Mouse (Mus musculus) gastrocnemius, adult 18-20 months (tissue): Measurements from ENCODE around the gene Galnt7. TPM values are rescaled to one million over a fixed set of nuclear protein-coding genes. Genes with fewer than 3 reads are reported as not detected.
A peak's percentile ranks its signal among the peaks of the same experiment; 100 is the strongest.

Experiments
- DNase-seq: peaks from one replicate; pipeline ENCODE4 v3.0.0; 2021; ENCODE audit warnings: low spot score
- total RNA-seq, 2 experiments: library from RNA; stranded (reverse); gene quantifications; 2 replicates each; pipeline ENCODE4 v1.2.3; 2021

Galnt7 gene
- total RNA-seq, 2 experiments from 2014 or later: 2.0 to 2.3 TPM

GRCm38 (mm10) chr8:57498847-57499511, 153.9 kb downstream of the Galnt7 start:
- DNase-seq: no peak

GRCm38 (mm10) chr8:57498494-57498846, 154.4 kb downstream of the Galnt7 start:
- no peak for DNase-seq

DNA sequence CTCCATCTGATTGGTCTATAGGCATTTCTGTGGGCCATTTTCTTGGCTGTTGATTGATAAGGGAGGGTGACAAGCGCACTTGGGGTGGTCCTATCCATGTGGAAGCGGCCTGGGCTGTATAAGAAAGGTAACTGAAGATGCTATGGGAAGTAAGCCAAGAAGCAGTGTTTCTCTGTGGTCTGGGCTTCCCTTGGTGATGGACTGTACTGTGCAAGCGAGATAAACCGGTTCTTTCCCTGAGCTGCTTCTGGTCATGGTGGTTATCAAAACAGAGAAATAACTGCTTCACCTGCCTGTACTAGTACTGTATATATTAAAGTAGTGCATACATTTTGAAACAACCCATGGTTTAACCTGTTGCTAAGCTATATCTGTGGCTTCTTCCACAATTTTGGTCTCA, 161.0 kb downstream of the Galnt7 start:
- no peak for DNase-seq

DNA sequence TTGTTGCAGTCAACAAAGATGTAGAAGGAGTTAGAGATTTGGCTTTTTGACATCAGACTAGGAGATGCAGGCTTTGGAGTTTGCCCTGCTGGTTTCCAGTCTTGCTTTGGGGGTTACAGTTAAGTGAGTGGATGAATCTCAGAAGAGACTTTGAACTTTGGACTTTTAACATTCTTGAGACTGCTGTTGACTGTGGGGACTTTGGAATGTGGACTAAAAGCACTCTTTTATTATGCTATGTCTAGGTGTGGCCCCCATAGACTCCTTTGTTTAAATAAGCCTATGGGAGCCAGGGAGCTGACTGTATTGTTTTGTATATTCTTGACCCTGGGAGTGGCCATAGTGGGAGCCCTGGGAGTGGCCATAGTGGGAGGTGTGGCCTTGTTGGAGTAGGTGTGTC, 162.9 kb downstream of the Galnt7 start:
- DNase-seq: no peak

DNA sequence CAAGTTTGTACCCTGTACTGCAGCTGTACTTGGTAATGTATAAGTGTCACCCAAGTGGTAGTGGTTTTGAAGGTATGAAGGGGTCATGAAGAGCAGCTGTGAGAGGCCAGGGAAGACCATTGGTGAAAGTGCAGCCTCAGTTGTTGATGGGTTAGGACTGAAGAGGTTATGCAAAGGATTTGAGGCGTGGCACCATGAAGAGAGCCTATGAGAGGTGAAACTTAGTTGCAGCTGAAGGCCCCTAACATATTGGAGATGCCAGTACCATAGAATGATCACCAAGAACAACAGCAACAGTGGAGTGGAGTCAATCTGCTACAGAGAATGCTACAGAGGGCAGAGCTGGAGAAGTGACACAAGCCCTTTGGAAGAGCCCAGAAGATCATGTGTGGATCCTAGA, 163.5 kb downstream of the Galnt7 start:
- DNase-seq: no peak

- peak; percentile 49 for DNase-seq
These were observed 164.5 kb downstream of the Galnt7 start for GRCm38 (mm10) chr8:57488312-57488765.

- DNase-seq: peak; percentile 99
These were observed 165.2 kb downstream of the Galnt7 start, which contains the start of gene Sap30 for GRCm38 (mm10) chr8:57487441-57488155. Sap30 (minus strand) TSS chr8:57487860.

DNA sequence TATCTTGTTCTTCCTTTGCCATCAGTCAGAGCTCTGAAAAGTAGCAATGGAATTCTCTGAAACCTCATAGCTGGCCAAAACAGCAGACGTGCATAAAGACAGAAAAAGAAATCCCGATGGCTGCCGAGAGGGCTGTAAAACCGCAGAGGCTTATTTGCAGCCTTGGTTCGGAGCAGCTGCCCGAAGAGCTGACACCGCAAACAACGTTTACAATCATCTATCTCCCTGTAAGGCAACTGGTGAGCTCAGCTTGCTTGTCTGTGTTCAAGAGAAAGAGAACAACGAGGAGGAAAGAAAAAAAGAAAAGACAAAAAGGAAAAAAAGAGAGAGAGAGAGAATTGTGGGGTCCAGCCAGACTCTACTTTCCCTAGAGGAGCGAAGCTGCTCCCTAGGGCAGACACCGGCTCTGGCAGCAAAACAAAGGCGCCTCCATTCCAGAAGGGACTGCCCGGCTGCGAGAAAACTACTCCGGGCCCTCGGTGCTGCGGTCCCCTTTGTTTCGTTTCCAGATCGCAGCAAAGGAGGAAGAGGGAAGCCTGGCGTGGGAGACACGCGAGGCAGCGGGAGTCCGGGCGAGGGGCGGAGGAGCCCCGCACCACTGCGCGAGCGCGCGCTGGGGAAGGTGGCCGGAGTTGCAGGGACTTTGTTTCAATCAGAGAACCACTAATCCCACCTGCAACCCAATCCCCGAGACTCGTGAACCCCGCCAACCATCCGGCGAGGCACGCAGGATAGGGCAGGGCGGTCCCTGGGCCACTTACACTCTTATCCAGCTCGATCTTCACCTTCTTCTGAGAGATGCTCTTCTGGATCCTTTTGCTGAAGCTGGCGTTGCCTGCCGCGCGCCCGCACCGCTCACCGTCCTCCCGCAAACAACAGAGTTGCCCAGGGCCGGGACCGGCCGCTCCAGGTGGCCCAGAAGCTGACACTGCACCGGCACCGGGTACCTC, 166.1 kb downstream of the Galnt7 start:
- DNase-seq: peak; percentile 32

DNA sequence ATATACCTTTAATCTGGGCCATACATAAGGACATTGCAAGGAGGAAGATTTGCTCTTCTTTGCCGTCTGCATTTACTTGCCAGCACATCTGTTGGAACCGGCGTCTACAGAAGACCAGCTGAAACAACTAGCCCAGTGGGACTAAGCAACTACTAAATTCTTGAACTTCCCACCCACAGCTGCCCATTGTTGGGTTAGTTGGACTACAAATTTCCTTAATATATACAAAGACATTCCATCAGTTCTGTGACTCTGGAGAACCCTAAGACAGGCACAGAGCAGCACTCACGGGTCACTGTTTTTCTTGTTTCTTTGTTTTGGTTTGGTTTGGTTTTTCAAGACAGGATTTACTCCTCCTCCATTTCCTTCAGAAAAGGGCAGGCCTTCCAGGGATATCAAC, 172.2 kb downstream of the Galnt7 start:
- no peak for DNase-seq

DNA sequence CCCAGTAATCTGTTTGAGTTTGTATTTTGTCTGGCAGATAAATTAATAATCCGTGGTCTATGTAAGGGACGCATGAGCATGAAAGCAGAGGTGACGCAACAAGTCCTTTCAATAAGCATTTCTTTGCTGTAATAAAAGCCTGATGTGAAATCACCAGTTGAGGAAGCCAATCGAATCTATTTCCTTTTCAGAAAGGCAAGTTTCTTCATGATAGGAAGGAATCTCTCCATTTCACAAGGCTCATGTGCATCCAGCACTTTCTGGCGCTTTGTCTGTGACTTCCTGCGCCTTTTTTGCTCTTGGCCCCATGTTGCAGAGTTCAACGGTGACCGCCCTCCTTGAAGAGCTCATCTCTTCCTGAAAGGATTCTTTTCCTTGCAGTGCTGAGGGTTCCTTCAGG, 173.1 kb downstream of the Galnt7 start:
- DNase-seq: no peak

DNA sequence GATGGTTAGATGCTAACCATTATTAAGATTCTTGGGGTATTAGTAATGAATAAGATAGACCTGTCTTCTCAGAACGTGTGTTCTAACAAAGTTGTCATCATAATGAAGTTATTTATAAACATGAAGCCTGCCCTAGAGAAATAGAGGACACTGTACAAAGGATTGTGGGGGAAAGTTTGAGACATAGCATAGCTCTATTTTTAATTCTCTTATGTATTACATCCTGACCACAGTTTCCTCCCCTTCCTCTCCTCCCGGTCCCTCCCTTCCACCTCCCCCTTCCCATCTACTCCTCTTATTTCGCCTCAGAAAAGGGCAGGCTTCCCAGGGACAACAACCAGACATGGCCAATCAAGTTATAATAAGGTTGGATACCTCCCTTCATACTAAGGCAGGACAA, 174.4 kb downstream of the Galnt7 start:
- DNase-seq: no peak

Other genes starting within 250 kb of the Galnt7 start
- not detected for gene Scrg1, start 197.1 kb downstream of the Galnt7 start, total RNA-seq
- 10 to 100 TPM in 1 of 2 experiments, 1 to 10 TPM in 1; 6.7 to 14.4 TPM for gene Sap30, start 165.2 kb downstream of the Galnt7 start, total RNA-seq
- 1 to 10 TPM; 2.8 to 5.0 TPM for gene Hmgb2, start 141.1 kb downstream of the Galnt7 start, total RNA-seq